Mouse (Mus musculus) macrophage (primary cell): ENCODE results near the gene Zfp687. TPM values are rescaled to one million over a fixed set of nuclear protein-coding genes. Genes with fewer than 3 reads are reported as not detected.

Experiments used
- H3K27ac ChIP-seq: fragments of 350-480 bp; formaldehyde crosslinking; 2 replicates; pipeline ENCODE4 v1.9.0; 2021
- H3K36me3 ChIP-seq: fragments of 350-480 bp; formaldehyde crosslinking; 2 replicates; pipeline ENCODE4 v1.9.0; 2021; ENCODE audit errors: inconsistent target
- H3K4me3 ChIP-seq: fragments of 350-480 bp; formaldehyde crosslinking; 2 replicates; pipeline ENCODE4 v1.9.0; 2021; ENCODE audit errors: inconsistent target
- H3K79me2 ChIP-seq: fragments of 350-480 bp; formaldehyde crosslinking; 2 replicates; pipeline ENCODE4 v1.9.0; 2021; ENCODE audit errors: inconsistent target
- WGBS: methylation state at CpG from one replicate; pipeline ENCODE4 v1.1.7; 2026; ENCODE audit warnings: inconsistent platforms; ENCODE audit not compliant: missing documents; 5-methylcytosine and 5-hydroxymethylcytosine counted together
- polyA plus RNA-seq: library from polyadenylated mRNA; stranded (reverse); fragments of 250-400 nt; gene quantifications from 3 replicates; pipeline ENCODE4 v1.2.4, GENCODE M21; 2018; ENCODE audit warnings: inconsistent platforms

The Zfp687 gene
- polyA plus RNA-seq, 1 experiment from 2014 or later: 8.9 TPM

- Histone ChIP-seq H3K4me3 (no peak overlapping the region), H3K36me3 (peaks cover 24% of the 10 kb centered on the region), H3K27ac (no peak overlapping the region), H3K79me2 (no peaks in the 10 kb centered on the region)
- WGBS: 94% methylated on average over 5 of the region's 5 CpGs
Measured at GRCm38 (mm10) chr3:94960322-94960721, 54.9 kb downstream of the Zfp687 start.

DNA sequence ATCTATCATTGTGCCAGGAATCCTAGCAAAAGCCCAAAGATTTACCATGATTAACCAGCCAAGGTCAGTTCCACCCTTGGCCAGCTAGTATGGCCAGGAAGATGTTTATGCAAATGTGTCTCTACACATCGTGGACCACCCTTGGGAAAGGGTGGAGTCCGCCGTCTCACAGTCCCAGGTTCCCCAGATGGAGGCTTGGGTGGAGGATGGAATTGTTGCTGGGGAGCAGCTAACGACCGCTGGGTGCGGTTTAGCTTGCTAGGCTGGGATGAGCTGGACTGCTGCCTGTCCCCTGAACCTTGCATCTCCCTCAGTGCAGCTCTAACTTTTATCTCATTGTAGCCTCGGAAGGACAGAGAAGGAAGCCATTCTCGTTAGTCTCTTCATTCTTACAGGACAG lies 55.4 kb downstream of the Zfp687 start:
- WGBS: 83% methylated on average over 8 of the region's 8 CpGs
- H3K36me3 ChIP-seq: peaks cover 24% of the 10 kb centered on the region
- no peak overlapping the region for H3K27ac ChIP-seq
- H3K79me2 ChIP-seq: no peaks in the 10 kb centered on the region
- H3K4me3 ChIP-seq: no peak overlapping the region

DNA sequence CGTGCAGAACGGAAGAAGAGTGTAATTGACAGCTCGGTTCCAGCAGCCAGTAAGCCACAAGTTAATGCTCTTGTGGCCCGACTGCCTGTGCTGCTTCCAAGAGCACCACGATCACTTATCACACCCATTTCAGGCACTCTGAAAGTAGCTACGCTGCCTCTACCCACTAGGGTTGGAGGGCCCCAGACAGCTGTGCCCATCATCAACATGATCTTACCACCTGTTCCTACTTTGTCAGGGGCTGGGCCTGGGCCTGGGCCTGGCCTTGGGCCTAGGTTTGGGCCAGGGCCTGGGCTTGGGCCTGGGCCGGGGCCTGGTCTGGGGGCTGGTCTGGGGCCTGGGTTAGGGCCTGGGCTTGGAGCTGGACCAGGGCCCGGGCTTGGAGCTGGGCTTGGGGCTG lies 57.0 kb downstream of the Zfp687 start:
- no peak overlapping the region for H3K4me3 ChIP-seq
- WGBS: 92% methylated on average over 8 of the region's 8 CpGs
- no peak overlapping the region for H3K27ac ChIP-seq
- peaks cover 24% of the 10 kb centered on the region for H3K36me3 ChIP-seq
- H3K79me2 ChIP-seq: no peaks in the 10 kb centered on the region

Other genes with a start within 250 kb of the Zfp687 start
- gene Cgn, start 229.0 kb downstream of the Zfp687 start, polyA plus RNA-seq: 0.03 to 0.19 TPM (median 0.04 TPM) in 3 replicates
- 7.9 to 13.2 TPM (median 9.2 TPM) in 3 replicates for gene Pogz, start 177.9 kb downstream of the Zfp687 start, polyA plus RNA-seq
- 61.3 to 218 TPM (median 156 TPM) in 3 replicates for gene Psmb4, start 128.5 kb downstream of the Zfp687 start, polyA plus RNA-seq
- 12.8 to 25.0 TPM (median 14.3 TPM) in 3 replicates for gene Selenbp1, start 82.4 kb downstream of the Zfp687 start, polyA plus RNA-seq
- 5.6 to 8.0 TPM (median 7.2 TPM) in 3 replicates for gene Rfx5, start 61.4 kb downstream of the Zfp687 start, polyA plus RNA-seq
- gene Pi4kb, start 40.7 kb downstream of the Zfp687 start, polyA plus RNA-seq: 39.8 to 61.5 TPM (median 51.3 TPM) in 3 replicates
- gene Psmd4, start 27.2 kb upstream of the Zfp687 start, polyA plus RNA-seq: 102 to 143 TPM (median 138 TPM) in 3 replicates
- gene Pip5k1a, start 91.5 kb upstream of the Zfp687 start, polyA plus RNA-seq: 16.2 to 19.1 TPM (median 17.0 TPM) in 3 replicates
- 43.0 to 54.7 TPM (median 43.9 TPM) in 3 replicates for gene Vps72, start 95.6 kb upstream of the Zfp687 start, polyA plus RNA-seq
- gene Tmod4, start 109.0 kb upstream of the Zfp687 start, polyA plus RNA-seq: not detected in 3 replicates
- 24.9 to 62.9 TPM (median 34.6 TPM) in 3 replicates for gene Scnm1, start 118.6 kb upstream of the Zfp687 start, polyA plus RNA-seq
- 3.6 to 5.0 TPM (median 5.0 TPM) in 3 replicates for gene Lysmd1, start 118.6 kb upstream of the Zfp687 start, polyA plus RNA-seq
- gene Tnfaip8l2, start 126.9 kb upstream of the Zfp687 start, polyA plus RNA-seq: 63.7 to 188 TPM (median 64.6 TPM) in 3 replicates
- gene Sema6c, start 145.0 kb upstream of the Zfp687 start, polyA plus RNA-seq: 0.09 to 0.48 TPM in 2 of 3 replicates, not detected in the other
- 13.5 to 15.9 TPM (median 13.5 TPM) in 3 replicates for gene Gabpb2, start 202.5 kb upstream of the Zfp687 start, polyA plus RNA-seq
- 76.1 to 100 TPM (median 91.6 TPM) in 3 replicates for gene Cdc42se1, start 213.3 kb upstream of the Zfp687 start, polyA plus RNA-seq
- gene Mllt11, start 216.7 kb upstream of the Zfp687 start, polyA plus RNA-seq: 13.2 to 18.6 TPM (median 17.4 TPM) in 3 replicates
- 0.16 to 0.29 TPM in 2 of 3 replicates, not detected in the other for gene Gm128, start 226.2 kb upstream of the Zfp687 start, polyA plus RNA-seq
- not detected in 3 replicates for gene Bnipl, start 235.7 kb upstream of the Zfp687 start, polyA plus RNA-seq